Mouse (Mus musculus): ENCODE measurements around the gene Xrcc5. TPM values are rescaled to one million over a fixed set of nuclear protein-coding genes. Genes with fewer than 3 reads are reported as not detected.
A peak's percentile ranks its signal among the peaks of the same experiment; 100 is the strongest.

Gene Xrcc5
- polyA plus RNA-seq, 1 experiment from 2014 or later = 17.1 TPM

- WGBS = 17% methylated on average over 8 of the region's 8 CpGs
- Histone ChIP-seq H3K27me3 (ENCODE audit: control insufficient read depth, insufficient read depth, low read length) (no peaks in the 10 kb centered on the region), H3K4me3 (ENCODE audit: low read depth, low read length) (no peak overlapping the region), H3K9me3 (ENCODE audit: control insufficient read depth, low read length) (no peaks in the 10 kb centered on the region), H3K4me2 (ENCODE audit: low read depth, low read length) (no peak overlapping the region), H3K36me3 (ENCODE audit: control insufficient read depth, insufficient read depth, low read length) (no peaks in the 10 kb centered on the region), H3K4me1 (ENCODE audit: control insufficient read depth, insufficient read depth, low read length) (peaks cover 3% of the 10 kb centered on the region), H3K27ac (ENCODE audit: low read depth, low read length) (peak overlapping the region; percentile 30), H3K9ac (replicated peaks; ENCODE audit: low read depth, low read length) (no peak overlapping the region)
- ATAC-seq (ENCODE audit: low read depth) = peak; percentile 42; the same call in 1 of the 2 replicates
Observed at GRCm38 (mm10) chr1:72414133-72414532, 106.9 kb downstream of the Xrcc5 start.

DNA sequence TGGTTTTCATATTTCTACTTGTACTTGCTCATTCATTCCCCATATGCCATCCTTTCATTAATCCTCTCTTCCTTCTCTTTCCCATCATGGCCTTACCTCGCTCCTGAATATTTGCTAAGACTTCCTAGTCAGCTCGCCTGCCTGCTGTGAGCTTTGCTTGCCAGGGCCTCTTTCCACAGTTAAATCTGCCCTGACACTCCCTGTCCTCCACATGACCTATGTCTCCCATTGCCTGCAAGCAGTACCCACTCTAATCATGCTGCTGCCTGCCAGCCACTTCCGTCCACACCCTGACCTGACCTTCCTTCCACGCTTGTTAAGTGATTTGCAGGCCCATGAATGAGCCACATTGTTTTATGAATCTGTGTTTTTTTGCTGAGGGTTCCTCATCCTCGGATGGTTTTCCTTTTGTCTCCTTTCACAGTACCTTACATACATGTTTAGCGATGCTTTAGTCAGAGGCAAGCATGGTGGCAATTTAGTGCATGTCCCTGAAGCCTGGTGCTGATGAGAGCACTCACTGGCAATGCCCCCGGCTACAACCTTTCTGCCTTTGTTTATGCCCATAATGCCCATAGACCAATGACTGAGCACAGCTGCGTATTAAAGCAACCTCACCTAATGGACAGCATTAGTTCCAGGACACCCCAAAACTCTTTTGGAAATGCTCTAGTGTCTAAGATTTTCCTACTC, 107.5 kb downstream of the Xrcc5 start:
- Histone ChIP-seq H3K4me2 (ENCODE audit: low read depth, low read length) (no peak overlapping the region), H3K27me3 (ENCODE audit: control insufficient read depth, insufficient read depth, low read length) (no peaks in the 10 kb centered on the region), H3K9ac (replicated peaks; ENCODE audit: low read depth, low read length) (no peak overlapping the region), H3K4me1 (ENCODE audit: control insufficient read depth, insufficient read depth, low read length) (peaks cover 3% of the 10 kb centered on the region), H3K9me3 (ENCODE audit: control insufficient read depth, low read length) (no peaks in the 10 kb centered on the region), H3K36me3 (ENCODE audit: control insufficient read depth, insufficient read depth, low read length) (no peaks in the 10 kb centered on the region), H3K27ac (ENCODE audit: low read depth, low read length) (peak overlapping the region; percentile 30), H3K4me3 (ENCODE audit: low read depth, low read length) (no peak overlapping the region)
- peak; percentile 51; the same call in 1 of the 2 replicates for ATAC-seq (ENCODE audit: low read depth)
- 19% methylated on average over 8 of the region's 8 CpGs for WGBS

GRCm38 (mm10) chr1:72418744-72419655, 111.8 kb downstream of the Xrcc5 start:
- Histone ChIP-seq H3K4me1 (ENCODE audit: control insufficient read depth, insufficient read depth, low read length) (peaks cover 3% of the 10 kb centered on the region), H3K4me2 (ENCODE audit: low read depth, low read length) (no peak overlapping the region), H3K9me3 (ENCODE audit: control insufficient read depth, low read length) (no peaks in the 10 kb centered on the region), H3K4me3 (ENCODE audit: low read depth, low read length) (no peak overlapping the region), H3K27me3 (ENCODE audit: control insufficient read depth, insufficient read depth, low read length) (no peaks in the 10 kb centered on the region), H3K36me3 (ENCODE audit: control insufficient read depth, insufficient read depth, low read length) (no peaks in the 10 kb centered on the region), H3K27ac (ENCODE audit: low read depth, low read length) (no peak overlapping the region), H3K9ac (replicated peaks; ENCODE audit: low read depth, low read length) (no peak overlapping the region)
- WGBS = 55% methylated on average over 8 of the region's 8 CpGs
- ATAC-seq (ENCODE audit: low read depth) = no peak

- H3K27ac ChIP-seq (ENCODE audit: low read depth, low read length) = no peak overlapping the region
- no peaks in the 10 kb centered on the region for H3K9me3 ChIP-seq (ENCODE audit: control insufficient read depth, low read length)
- H3K27me3 ChIP-seq (ENCODE audit: control insufficient read depth, insufficient read depth, low read length) = no peaks in the 10 kb centered on the region
- no peak for ATAC-seq (ENCODE audit: low read depth)
- H3K4me3 ChIP-seq (ENCODE audit: low read depth, low read length) = no peak overlapping the region
- WGBS = 66% methylated on average over 2 of the region's 2 CpGs
- H3K4me1 ChIP-seq (ENCODE audit: control insufficient read depth, insufficient read depth, low read length) = no peaks in the 10 kb centered on the region; the same call in 1 of the 2 replicates
- H3K36me3 ChIP-seq (ENCODE audit: control insufficient read depth, insufficient read depth, low read length) = no peaks in the 10 kb centered on the region
- no peak overlapping the region for H3K9ac ChIP-seq (replicated peaks; ENCODE audit: low read depth, low read length)
- H3K4me2 ChIP-seq (ENCODE audit: low read depth, low read length) = no peak overlapping the region
Observed at GRCm38 (mm10) chr1:72420220-72420619, 113.0 kb downstream of the Xrcc5 start.

DNA sequence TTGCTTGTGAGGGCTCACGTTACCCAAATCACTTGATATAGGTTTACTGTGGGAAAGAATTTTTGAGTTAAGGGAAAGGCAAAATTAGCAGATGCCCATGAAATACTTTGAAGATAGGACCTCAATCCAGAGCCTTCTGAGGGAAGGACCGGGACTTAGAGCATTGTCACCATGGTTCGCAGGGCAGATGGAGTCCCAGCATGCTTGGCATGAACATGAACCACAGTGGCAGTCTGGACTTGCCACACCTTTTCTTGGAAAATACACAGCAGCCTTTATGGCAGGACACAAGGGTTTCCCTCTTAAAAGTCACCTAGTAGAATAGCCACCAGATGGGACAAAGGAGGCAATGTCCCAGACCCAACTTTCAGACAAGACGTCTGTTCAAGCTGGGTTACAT, 114.9 kb downstream of the Xrcc5 start:
- H3K9me3 ChIP-seq (ENCODE audit: control insufficient read depth, low read length) = no peaks in the 10 kb centered on the region
- H3K9ac ChIP-seq (replicated peaks; ENCODE audit: low read depth, low read length) = no peak overlapping the region
- H3K4me1 ChIP-seq (ENCODE audit: control insufficient read depth, insufficient read depth, low read length) = no peaks in the 10 kb centered on the region
- no peak for ATAC-seq (ENCODE audit: low read depth)
- no peak overlapping the region for H3K27ac ChIP-seq (ENCODE audit: low read depth, low read length)
- H3K4me3 ChIP-seq (ENCODE audit: low read depth, low read length) = no peak overlapping the region
- H3K27me3 ChIP-seq (ENCODE audit: control insufficient read depth, insufficient read depth, low read length) = no peaks in the 10 kb centered on the region
- whole genome bisulfite sequencing = 90% methylated on average over 4 of the region's 4 CpGs
- H3K4me2 ChIP-seq (ENCODE audit: low read depth, low read length) = no peak overlapping the region
- no peaks in the 10 kb centered on the region for H3K36me3 ChIP-seq (ENCODE audit: control insufficient read depth, insufficient read depth, low read length)

GRCm38 (mm10) chr1:72426456-72426855, 119.2 kb downstream of the Xrcc5 start:
- no peak overlapping the region for H3K4me2 ChIP-seq (ENCODE audit: low read depth, low read length)
- no peaks in the 10 kb centered on the region for H3K9me3 ChIP-seq (ENCODE audit: control insufficient read depth, low read length)
- no peak overlapping the region for H3K9ac ChIP-seq (replicated peaks; ENCODE audit: low read depth, low read length)
- ATAC-seq (ENCODE audit: low read depth) = no peak
- no peaks in the 10 kb centered on the region for H3K4me1 ChIP-seq (ENCODE audit: control insufficient read depth, insufficient read depth, low read length)
- 94% methylated on average over 4 of the region's 4 CpGs for WGBS
- no peak overlapping the region for H3K4me3 ChIP-seq (ENCODE audit: low read depth, low read length)
- H3K36me3 ChIP-seq (ENCODE audit: control insufficient read depth, insufficient read depth, low read length) = no peaks in the 10 kb centered on the region
- no peaks in the 10 kb centered on the region for H3K27me3 ChIP-seq (ENCODE audit: control insufficient read depth, insufficient read depth, low read length)
- no peak overlapping the region for H3K27ac ChIP-seq (ENCODE audit: low read depth, low read length)

- Histone ChIP-seq H3K4me2 (ENCODE audit: low read depth, low read length) (no peak overlapping the region), H3K27me3 (ENCODE audit: control insufficient read depth, insufficient read depth, low read length) (no peaks in the 10 kb centered on the region), H3K36me3 (ENCODE audit: control insufficient read depth, insufficient read depth, low read length) (no peaks in the 10 kb centered on the region), H3K4me1 (ENCODE audit: control insufficient read depth, insufficient read depth, low read length) (no peaks in the 10 kb centered on the region), H3K9me3 (ENCODE audit: control insufficient read depth, low read length) (no peaks in the 10 kb centered on the region), H3K4me3 (ENCODE audit: low read depth, low read length) (no peak overlapping the region), H3K9ac (replicated peaks; ENCODE audit: low read depth, low read length) (no peak overlapping the region), H3K27ac (ENCODE audit: low read depth, low read length) (no peak overlapping the region)
- no peak for ATAC-seq (ENCODE audit: low read depth)
- 92% methylated on average over 8 of the region's 8 CpGs for WGBS
Observed at GRCm38 (mm10) chr1:72428526-72428925, 121.3 kb downstream of the Xrcc5 start.

DNA sequence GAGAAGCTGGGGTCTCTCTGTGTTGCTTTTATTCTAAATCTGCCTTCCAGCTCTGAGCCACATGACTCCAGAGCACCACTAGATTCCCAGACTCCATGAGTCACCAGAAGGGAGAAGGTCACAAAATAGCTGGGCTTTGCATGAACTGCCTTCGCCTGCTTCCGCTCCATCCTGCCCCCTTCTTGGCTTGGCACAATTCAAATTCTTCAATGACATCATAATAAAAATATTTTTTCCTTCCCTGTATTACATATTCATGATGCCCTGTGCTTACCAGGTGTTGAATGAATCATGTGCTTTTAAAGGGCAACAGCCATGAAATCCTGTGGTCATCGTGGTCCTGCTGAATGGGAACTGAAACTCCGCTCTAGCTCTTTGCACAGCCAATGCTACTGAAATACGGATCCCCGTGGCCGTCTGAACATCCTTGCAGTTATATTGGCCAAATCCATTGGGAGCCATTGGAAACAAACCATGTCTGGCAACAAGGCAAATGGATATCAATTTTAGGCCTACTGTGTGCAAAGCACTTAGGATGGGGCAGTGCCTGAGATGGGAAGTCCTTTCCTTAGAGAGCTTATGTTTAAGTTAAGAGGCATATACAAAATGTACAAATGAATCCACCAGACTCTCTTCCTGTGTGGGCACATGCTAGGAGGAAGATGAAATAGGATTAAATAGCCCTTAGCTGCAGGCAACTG, 122.0 kb downstream of the Xrcc5 start:
- no peaks in the 10 kb centered on the region for H3K4me1 ChIP-seq (ENCODE audit: control insufficient read depth, insufficient read depth, low read length)
- no peak for ATAC-seq (ENCODE audit: low read depth)
- no peaks in the 10 kb centered on the region for H3K27me3 ChIP-seq (ENCODE audit: control insufficient read depth, insufficient read depth, low read length)
- no peak overlapping the region for H3K27ac ChIP-seq (ENCODE audit: low read depth, low read length)
- no peak overlapping the region for H3K9ac ChIP-seq (replicated peaks; ENCODE audit: low read depth, low read length)
- WGBS = 82% methylated on average over 7 of the region's 7 CpGs
- H3K36me3 ChIP-seq (ENCODE audit: control insufficient read depth, insufficient read depth, low read length) = no peaks in the 10 kb centered on the region
- no peaks in the 10 kb centered on the region for H3K9me3 ChIP-seq (ENCODE audit: control insufficient read depth, low read length)
- H3K4me3 ChIP-seq (ENCODE audit: low read depth, low read length) = no peak overlapping the region
- H3K4me2 ChIP-seq (ENCODE audit: low read depth, low read length) = no peak overlapping the region

All from neural tube, embryonic 14.5 days (tissue).